Mouse (Mus musculus) megakaryocyte progenitor cell, adult 5-6 weeks (primary cell): Measurements from ENCODE around the gene Tubgcp6. TPM values are rescaled to one million over a fixed set of nuclear protein-coding genes. Genes with fewer than 3 reads are reported as not detected.

Experiments used
- ATAC-seq: replicated peaks from 2 replicates; pipeline ENCODE4 v1.8.0; 2016; ENCODE audit warnings: mild to moderate bottlenecking, moderate TSS enrichment, inconsistent platforms; ENCODE audit not compliant: poor library complexity
- total RNA-seq, 2 experiments: library from RNA; stranded (forward) in 1 of 2; stranded (reverse) in 1 of 2; fragments of 157-497, 149-512 nt in 1 of 2; fragments of 200-1000 nt in 1 of 2; gene quantifications; 2 replicates each; pipeline versions ENCODE4 v1.2.3 to v1.2.4; 2015 to 2017

The Tubgcp6 gene
- total RNA-seq, 2 experiments from 2014 or later: 16.6 to 24.7 TPM

DNA sequence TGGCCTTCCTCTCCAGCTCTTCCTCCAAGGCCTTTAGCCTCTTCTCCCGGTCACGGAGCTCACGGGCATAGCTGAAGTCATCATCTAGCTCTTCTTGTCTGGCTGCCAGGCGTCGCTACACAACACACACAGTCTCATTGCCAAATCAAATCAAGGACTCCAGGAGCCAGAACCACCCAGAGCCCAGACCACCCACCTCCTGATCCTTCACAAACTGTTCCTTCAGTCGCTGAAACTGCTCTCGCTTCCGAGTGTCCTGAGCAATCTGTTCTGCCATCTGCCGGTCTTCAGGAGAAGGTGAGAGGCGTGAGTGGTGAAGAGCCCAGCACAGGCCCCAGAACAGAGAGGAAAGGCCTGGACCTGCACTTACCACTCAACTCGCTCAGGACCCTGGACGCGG, 16.8 kb downstream of the Tubgcp6 start:
- no peak for ATAC-seq

GRCm38 (mm10) chr15:89104425-89104824, 18.5 kb downstream of the Tubgcp6 start:
- no peak for ATAC-seq

- ATAC-seq: no peak
Measured at GRCm38 (mm10) chr15:89103921-89104320, 19.0 kb downstream of the Tubgcp6 start.

- ATAC-seq: no peak
Measured at GRCm38 (mm10) chr15:89102646-89103045, 20.3 kb downstream of the Tubgcp6 start.

DNA sequence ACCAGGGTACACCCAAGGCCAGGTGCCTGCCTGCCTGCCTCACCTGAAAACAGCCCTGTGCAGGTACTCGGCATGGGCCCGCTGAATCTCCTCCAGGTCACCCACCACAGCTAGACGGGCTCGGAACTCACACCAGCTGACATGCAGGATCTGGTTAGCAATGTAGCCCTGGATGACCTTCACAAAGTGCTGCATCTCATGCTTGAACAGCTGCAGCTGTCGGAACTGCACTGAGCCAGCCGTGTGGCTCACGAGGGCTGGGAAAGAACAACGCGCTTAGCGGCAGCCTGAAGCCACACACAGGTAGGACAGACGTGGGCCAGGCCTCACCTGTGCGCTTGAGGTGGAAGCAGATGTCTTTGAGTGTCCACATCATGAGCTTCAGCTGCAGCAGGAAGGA, 22.1 kb downstream of the Tubgcp6 start:
- ATAC-seq: no peak

DNA sequence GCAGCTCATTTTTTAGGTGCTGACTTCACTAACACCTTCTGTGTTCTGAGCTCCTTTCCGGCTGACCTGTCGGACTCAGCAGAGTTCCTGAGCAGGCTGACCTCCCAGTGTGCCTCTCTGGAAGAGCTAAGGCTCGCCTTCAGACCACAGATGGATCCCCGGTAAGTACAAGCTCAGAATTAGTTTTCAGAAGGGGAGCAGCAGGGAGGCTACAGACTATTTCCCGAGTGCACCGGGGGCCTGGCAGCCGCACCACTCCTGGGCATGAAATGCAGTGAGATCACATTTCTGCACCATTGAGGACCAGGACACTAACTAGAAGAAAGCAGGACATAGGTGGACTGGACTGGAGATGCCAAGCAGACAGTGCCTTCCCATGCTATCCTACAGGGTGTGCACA, 24.3 kb downstream of the Tubgcp6 start:
- ATAC-seq: no peak

- ATAC-seq: no peak
Measured at GRCm38 (mm10) chr15:89097450-89097849, 25.5 kb downstream of the Tubgcp6 start.

GRCm38 (mm10) chr15:89092181-89092580, 30.7 kb downstream of the Tubgcp6 start:
- ATAC-seq: no peak

- ATAC-seq: no peak
Measured at GRCm38 (mm10) chr15:89090662-89091061, 32.2 kb downstream of the Tubgcp6 start.

DNA sequence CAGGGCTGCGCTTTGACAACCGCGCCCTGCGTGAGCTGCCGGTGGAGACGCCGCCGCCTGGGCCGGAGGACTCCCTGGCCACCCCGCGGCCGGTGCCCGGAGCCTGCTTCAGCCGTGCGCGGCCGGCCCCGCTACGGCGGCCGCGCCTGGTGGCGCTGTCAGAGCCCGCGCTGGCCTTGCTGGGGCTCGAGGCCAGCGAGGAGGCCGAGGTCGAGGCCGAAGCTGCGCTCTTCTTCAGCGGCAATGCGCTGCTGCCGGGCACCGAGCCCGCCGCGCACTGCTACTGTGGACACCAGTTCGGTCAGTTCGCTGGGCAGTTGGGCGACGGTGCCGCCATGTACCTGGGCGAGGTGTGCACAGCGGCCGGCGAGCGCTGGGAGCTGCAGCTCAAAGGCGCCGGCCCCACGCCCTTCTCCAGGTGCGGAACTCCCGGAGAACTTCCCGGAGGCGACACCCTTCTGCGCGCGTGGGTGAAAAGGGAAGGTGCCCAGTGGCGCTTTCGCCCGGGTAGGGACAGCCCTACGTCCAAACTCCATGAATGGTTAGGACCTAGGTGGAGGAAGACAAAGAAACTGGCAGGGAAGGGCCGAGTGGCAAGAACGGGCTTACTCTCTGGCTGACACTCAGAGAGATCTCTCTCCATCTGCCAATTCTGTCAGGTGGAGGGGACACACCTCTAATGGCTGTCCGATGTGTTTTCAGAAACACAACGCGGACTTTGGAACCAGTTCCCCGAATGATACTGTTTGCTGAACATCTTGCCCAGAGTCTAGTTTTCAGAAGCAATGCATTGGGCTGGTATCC, 33.5 kb downstream of the Tubgcp6 start:
- ATAC-seq: peak; percentile 15

- peak; percentile 91 for ATAC-seq
Measured at GRCm38 (mm10) chr15:89088607-89089247, 34.2 kb downstream of the Tubgcp6 start, which contains the start of gene Selenoo. Selenoo (plus strand) TSS chr15:89089084.

- no peak for ATAC-seq
Measured at GRCm38 (mm10) chr15:89084826-89085225, 38.1 kb downstream of the Tubgcp6 start.

DNA sequence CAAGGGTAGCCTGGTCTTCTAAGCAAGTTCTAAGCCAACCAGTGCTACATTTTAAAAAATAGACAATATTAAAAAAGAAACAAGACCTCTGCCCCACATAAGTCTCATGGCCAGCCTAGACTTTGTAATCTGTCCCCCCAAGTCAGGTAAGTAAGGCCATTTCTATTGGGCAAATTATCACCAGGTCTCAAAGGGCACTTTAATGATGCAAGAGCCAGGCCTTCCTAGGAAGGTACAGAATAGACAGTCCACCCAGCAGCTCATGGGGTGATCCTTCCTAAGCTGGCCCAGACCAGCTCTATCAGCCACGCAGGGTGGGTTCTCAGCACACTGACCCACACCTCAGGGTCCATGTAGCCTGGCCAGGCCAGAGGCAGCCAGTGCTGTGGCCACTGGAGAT, 39.0 kb downstream of the Tubgcp6 start:
- ATAC-seq: no peak

DNA sequence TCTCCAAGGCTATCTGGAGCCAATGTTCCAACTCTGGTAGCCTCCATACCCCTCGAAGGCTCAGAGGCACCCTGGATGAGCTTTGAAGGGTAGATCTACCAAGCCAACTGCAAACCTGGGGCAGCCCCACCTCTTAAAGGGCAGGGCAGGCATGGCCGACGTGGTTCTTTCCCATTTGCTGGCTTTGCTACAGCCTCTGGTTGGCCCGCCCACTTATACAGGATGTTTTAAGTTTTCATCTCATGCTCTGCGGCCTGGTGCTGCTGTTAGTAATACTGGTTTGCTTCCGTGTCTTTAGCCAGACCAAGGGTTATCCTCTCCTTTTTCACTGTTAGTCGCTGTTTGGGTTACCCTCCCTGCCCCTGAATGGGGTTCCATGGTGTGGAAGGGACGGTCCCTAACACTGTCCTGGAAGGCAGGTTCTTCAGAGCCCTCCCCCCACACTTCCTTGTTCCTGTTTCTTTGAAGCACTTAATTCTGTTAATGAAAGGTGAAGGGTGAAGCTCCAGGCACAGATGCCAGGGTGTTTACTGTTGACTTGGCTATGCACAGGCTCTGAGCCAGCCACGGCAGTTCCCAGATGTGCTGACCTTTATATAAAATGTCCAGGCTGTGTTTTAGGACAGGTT, 44.6 kb downstream of the Tubgcp6 start:
- ATAC-seq: peak; percentile 72

DNA sequence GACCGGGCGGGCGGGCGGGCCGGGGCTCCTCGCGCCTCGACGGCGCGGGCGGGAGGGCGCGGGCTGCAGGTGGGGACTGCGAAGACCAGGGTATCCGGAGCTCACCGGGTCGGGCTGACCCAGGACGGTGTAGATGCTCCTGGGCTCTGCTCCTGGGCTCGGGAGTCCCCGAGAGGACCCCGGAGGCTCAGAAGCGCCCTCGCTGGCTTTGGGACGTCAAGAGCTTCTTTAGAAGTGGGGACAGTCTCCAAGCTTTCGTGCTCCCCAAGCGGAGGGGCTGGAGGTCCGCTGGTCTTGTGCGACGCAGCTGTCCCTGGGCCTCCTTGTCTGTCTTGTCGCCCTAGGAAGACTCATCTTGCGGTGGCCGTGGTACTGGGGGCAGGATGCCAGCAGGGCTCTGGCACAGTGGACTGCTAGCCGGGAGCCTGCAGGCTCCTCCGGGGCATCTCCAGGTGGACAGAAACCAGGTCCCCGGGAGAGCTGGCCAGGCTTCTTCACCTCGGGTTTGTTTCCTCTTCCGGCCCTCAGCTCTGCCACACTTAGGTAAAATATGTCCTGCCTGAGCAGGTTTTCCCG, 46.7 kb downstream of the Tubgcp6 start:
- 0 out of 2 replicates have a peak, but pooled peaks have one; percentile 1 for ATAC-seq

- ATAC-seq: peak; percentile 58
Measured at GRCm38 (mm10) chr15:89075478-89076147, 47.3 kb downstream of the Tubgcp6 start.

DNA sequence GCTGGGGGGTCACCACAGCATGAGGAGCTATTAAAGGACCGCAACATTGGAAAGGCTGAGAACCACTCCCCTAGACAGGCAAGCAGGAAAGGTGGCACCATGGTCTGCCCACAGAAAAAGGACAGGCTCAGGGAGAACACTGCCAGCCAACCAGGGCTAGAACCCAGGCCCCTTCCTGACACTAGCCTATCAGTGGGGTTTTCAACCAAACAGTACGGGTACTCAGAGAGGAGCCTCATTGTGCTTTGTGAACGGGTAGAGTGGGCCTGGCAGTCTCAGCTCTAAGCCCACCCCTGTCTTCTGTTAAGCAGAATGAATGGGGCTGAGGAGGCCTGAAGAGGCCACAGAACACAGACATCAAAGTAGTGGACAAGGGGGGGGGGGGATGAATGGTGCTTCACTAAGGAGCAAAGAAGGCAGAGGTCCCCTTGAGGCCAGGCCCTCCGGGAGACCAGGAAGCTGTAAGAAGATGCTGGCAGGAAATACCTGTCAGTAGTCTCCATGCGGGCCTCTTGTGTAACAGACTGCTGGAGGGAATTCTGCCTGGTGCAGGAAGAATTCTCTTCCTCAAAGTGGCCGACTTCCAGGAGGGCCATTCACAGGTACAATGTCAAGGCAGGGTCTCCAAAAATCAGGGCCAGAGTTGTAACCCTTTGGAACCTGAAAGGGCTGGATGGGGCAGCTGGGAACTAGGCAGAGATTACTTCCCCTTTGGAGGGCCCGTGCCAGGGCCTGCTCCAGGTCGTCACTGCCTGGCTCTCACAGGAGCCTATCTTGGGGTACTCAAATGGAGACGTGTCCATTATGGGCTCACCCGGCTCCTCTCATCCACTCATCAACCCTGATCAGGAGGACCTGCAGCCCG, 48.1 kb downstream of the Tubgcp6 start, which contains the start of gene Trabd:
Gene Trabd, plus strand, starts transcription at position 512 of the 865 bp plus-strand sequence.
- peak; percentile 23 for ATAC-seq

DNA sequence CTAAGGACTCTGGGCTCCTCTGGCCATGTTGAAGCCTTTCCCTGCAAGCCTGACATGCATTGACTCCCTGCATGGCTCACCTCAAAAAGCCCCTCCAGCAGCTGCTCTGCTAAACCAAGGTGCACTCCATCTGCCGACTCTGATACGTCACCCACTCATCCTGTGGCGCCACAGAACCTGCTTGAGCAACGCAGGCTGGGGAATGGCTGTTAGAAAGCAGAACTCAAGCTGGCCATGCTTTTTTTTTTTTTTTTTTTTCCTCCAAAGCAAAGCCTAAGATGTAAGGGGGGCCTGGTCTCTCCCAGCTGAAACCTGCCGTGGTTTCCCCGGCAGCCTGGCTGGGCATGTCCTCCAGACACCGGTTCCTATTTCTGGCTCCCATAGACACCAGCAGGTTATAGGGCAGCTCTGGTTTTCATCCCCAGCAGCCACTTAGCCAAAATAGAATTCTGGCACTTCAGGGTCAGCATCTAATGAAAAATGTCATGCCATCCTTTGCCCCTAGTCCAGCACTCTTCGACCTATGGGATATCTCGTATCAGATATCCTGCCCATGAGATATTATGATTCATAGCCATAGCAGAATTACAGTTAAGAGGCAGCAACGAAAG, 48.8 kb downstream of the Tubgcp6 start:
- peak; percentile 36 for ATAC-seq

GRCm38 (mm10) chr15:89070606-89071005, 52.3 kb downstream of the Tubgcp6 start:
- no peak for ATAC-seq
